Comparison of ENCODE assay signal across 8 mouse cellular contexts in genomic region chr14:13354154-13354553, GRCm38 (mm10).
DNase-seq lines count a peak whose midpoint lies in the region; ATAC-seq and TF ChIP-seq lines count a peak whose summit lies in the region.

No protein-coding gene starts in this region.

- H3K9ac ChIP-seq in hindbrain, embryonic 14.5 days: no peak overlapping the region
- H3K9ac ChIP-seq in hindbrain, embryonic 13.5 days: no peak overlapping the region
- no peak overlapping the region for H3K9ac ChIP-seq in embryonic facial prominence, embryonic 11.5 days (replicated peaks; ENCODE audit: low read length)

- H3K27me3 ChIP-seq in hindbrain, embryonic 14.5 days (ENCODE audit: control insufficient read depth, insufficient read depth, low read length): no peaks in the 10 kb centered on the region
- H3K27me3 ChIP-seq in hindbrain, embryonic 13.5 days: no peaks in the 10 kb centered on the region
- H3K27me3 ChIP-seq in Patski: no peaks in the 10 kb centered on the region
- no peaks in the 10 kb centered on the region for H3K27me3 ChIP-seq in embryonic facial prominence, embryonic 11.5 days (ENCODE audit: control insufficient read depth, insufficient read depth, low read length)
- no peaks in the 10 kb centered on the region for H3K27me3 ChIP-seq in heart, embryonic 10.5 days (ENCODE audit: insufficient read depth, poor library complexity, severe bottlenecking)

- H3K36me3 ChIP-seq in hindbrain, embryonic 14.5 days (replicated peaks; ENCODE audit: control insufficient read depth, insufficient read depth): no peaks in the 10 kb centered on the region
- no peaks in the 10 kb centered on the region for H3K36me3 ChIP-seq in hindbrain, embryonic 13.5 days
- H3K36me3 ChIP-seq in embryonic facial prominence, embryonic 11.5 days (replicated peaks; ENCODE audit: control insufficient read depth, insufficient read depth, low read depth, low read length): no peaks in the 10 kb centered on the region
- no peaks in the 10 kb centered on the region for H3K36me3 ChIP-seq in heart, embryonic 10.5 days

- H3K4me3 ChIP-seq in hindbrain, embryonic 14.5 days (replicated peaks; ENCODE audit: low read length): no peak overlapping the region
- no peak overlapping the region for H3K4me3 ChIP-seq in hindbrain, embryonic 13.5 days
- no peak overlapping the region for H3K4me3 ChIP-seq in embryonic facial prominence, embryonic 11.5 days (ENCODE audit: low read depth, low read length)
- no peak overlapping the region for H3K4me3 ChIP-seq in heart, embryonic 10.5 days

- DNase-seq in hindbrain, embryonic 14.5 days (ENCODE audit: low spot score): peak; percentile 71
- DNase-seq in 416B (ENCODE audit: low read depth): peak; percentile 69
- no peak for DNase-seq in Patski (ENCODE audit: low read depth, low spot score)
- DNase-seq in embryonic facial prominence, embryonic 11.5 days (ENCODE audit: low spot score): peak; percentile 67
- peak; percentile 56 for DNase-seq in lung, postnatal 36 days
- DNase-seq in spleen, adult 12 weeks (ENCODE audit: low spot score): no peak
- DNase-seq in heart, embryonic 10.5 days (ENCODE audit: low spot score): no peak

- 27% methylated on average over 5 of the region's 5 CpGs for WGBS in hindbrain, embryonic 14.5 days
- 34% methylated on average over 5 of the region's 5 CpGs for WGBS in hindbrain, embryonic 13.5 days
- 24% methylated on average over 5 of the region's 5 CpGs for WGBS in embryonic facial prominence, embryonic 11.5 days
- 26% methylated on average over 5 of the region's 5 CpGs for WGBS in heart, embryonic 10.5 days

- in situ Hi-C loops in Patski (cut with MboI; ENCODE audit: low pct_unique_long_range_greater_than_20kb): loop anchor here (25.0 kb wide), 1 partner anchor 758 kb away; the partner anchor contains the start of gene Psmd6

- no peak for ATAC-seq in hindbrain, embryonic 14.5 days (ENCODE audit: low FRiP score)
- ATAC-seq in hindbrain, embryonic 13.5 days (ENCODE audit: low FRiP score): no peak
- peak; percentile 50 for ATAC-seq in Patski
- ATAC-seq in embryonic facial prominence, embryonic 11.5 days (replicated peaks; ENCODE audit: insufficient number of reproducible peaks, low FRiP score, low TSS enrichment, low read depth): no peak

- CTCF ChIA-PET in Patski (lab: Charles Lee): interaction anchor here (0.9 to 2.4 kb wide), 4 partner anchors 536 to 589 kb away, joined by 3 to 23 read pairs (median 4); no protein-coding TSS in a partner anchor

- H3K4me1 ChIP-seq in hindbrain, embryonic 14.5 days (replicated peaks; ENCODE audit: control insufficient read depth, insufficient read depth, low read length): no peaks in the 10 kb centered on the region
- peaks cover 4% of the 10 kb centered on the region; the same call in 1 of the 2 replicates for H3K4me1 ChIP-seq in hindbrain, embryonic 13.5 days (replicated peaks)
- H3K4me1 ChIP-seq in embryonic facial prominence, embryonic 11.5 days (ENCODE audit: control insufficient read depth, insufficient read depth, low read length): no peaks in the 10 kb centered on the region
- H3K4me1 ChIP-seq in heart, embryonic 10.5 days: no peaks in the 10 kb centered on the region

- POLR2A ChIA-PET in Patski (lab: Charles Lee): no interaction called here

- H3K4me2 ChIP-seq in hindbrain, embryonic 14.5 days (replicated peaks): no peak overlapping the region
- no peak overlapping the region for H3K4me2 ChIP-seq in hindbrain, embryonic 13.5 days
- H3K4me2 ChIP-seq in embryonic facial prominence, embryonic 11.5 days (ENCODE audit: low read depth, low read length): no peak overlapping the region

- no peak overlapping the region for H3K27ac ChIP-seq in hindbrain, embryonic 14.5 days
- no peak overlapping the region for H3K27ac ChIP-seq in hindbrain, embryonic 13.5 days
- no peak overlapping the region for H3K27ac ChIP-seq in embryonic facial prominence, embryonic 11.5 days (replicated peaks; ENCODE audit: low read depth, low read length)
- H3K27ac ChIP-seq in heart, embryonic 10.5 days: no peak overlapping the region

- no peaks in the 10 kb centered on the region for H3K9me3 ChIP-seq in hindbrain, embryonic 14.5 days (ENCODE audit: control insufficient read depth, low read length)
- H3K9me3 ChIP-seq in hindbrain, embryonic 13.5 days: no peaks in the 10 kb centered on the region
- no peaks in the 10 kb centered on the region for H3K9me3 ChIP-seq in embryonic facial prominence, embryonic 11.5 days (replicated peaks; ENCODE audit: control insufficient read depth, low read length)
- H3K9me3 ChIP-seq in heart, embryonic 10.5 days: no peaks in the 10 kb centered on the region

- peak; percentile 72 for TF ChIP-seq CTCF in Patski (IDR thresholded peaks at IDR 0.05)

Comparison
In these comparisons a context has a peak if more than half of its experiments do, and no peak if none do; other contexts are left out.
1. DNase-seq: peak in hindbrain, embryonic 14.5 days (single experiment), 416B (single experiment), embryonic facial prominence, embryonic 11.5 days (single experiment) and lung, postnatal 36 days (single experiment); none in Patski (single experiment), spleen, adult 12 weeks (single experiment) and heart, embryonic 10.5 days (single experiment).